Mouse (Mus musculus) thymus, postnatal 4 days (tissue): ENCODE measurements around the gene Rae1.

Experiments
- DNase-seq: peaks from one replicate; pipeline ENCODE4 v3.0.0; 2021

Gene Rae1

GRCm38 (mm10) chr2:172997748-172998147 lies 2.2 kb upstream of the Rae1 start:
- no peak for DNase-seq

- DNase-seq = no peak
These were observed 1.4 kb upstream of the Rae1 start for GRCm38 (mm10) chr2:172998478-172998877.

GRCm38 (mm10) chr2:173000285-173000652 lies 352 bp downstream of the Rae1 start:
- DNase-seq = no peak

GRCm38 (mm10) chr2:173000921-173001320 lies 1.0 kb downstream of the Rae1 start:
- no peak for DNase-seq

GRCm38 (mm10) chr2:173003737-173004136 lies 3.8 kb downstream of the Rae1 start:
- DNase-seq = no peak

GRCm38 (mm10) chr2:173010220-173010717 lies 10.4 kb downstream of the Rae1 start:
- DNase-seq = no peak

GRCm38 (mm10) chr2:173011440-173011839 lies 11.5 kb downstream of the Rae1 start:
- DNase-seq = no peak

GRCm38 (mm10) chr2:173014741-173015287 lies 14.9 kb downstream of the Rae1 start:
- DNase-seq = no peak

GRCm38 (mm10) chr2:173017940-173018339 lies 18.0 kb downstream of the Rae1 start:
- peak; percentile 56 for DNase-seq

GRCm38 (mm10) chr2:173018618-173019017 lies 18.7 kb downstream of the Rae1 start:
- peak; percentile 26 for DNase-seq

- DNase-seq = peak; percentile 64
These were observed 19.4 kb downstream of the Rae1 start for GRCm38 (mm10) chr2:173019322-173019721.

- peak; percentile 98 for DNase-seq
These were observed 19.9 kb downstream of the Rae1 start for GRCm38 (mm10) chr2:173019790-173020189.

GRCm38 (mm10) chr2:173020430-173020829 lies 20.5 kb downstream of the Rae1 start, which contains the start of gene Rbm38:
Gene Rbm38, plus strand, starts transcription at chr2:173020498.
- peak; percentile 36 for DNase-seq

- peak; percentile 98 for DNase-seq
These were observed 21.7 kb downstream of the Rae1 start for GRCm38 (mm10) chr2:173021633-173022055.

GRCm38 (mm10) chr2:173022056-173022681 lies 22.3 kb downstream of the Rae1 start:
- peak; percentile 82 for DNase-seq

- DNase-seq = no peak
These were observed 22.9 kb downstream of the Rae1 start for GRCm38 (mm10) chr2:173022813-173023212.

- peak; percentile 49 for DNase-seq
These were observed 23.5 kb downstream of the Rae1 start for GRCm38 (mm10) chr2:173023371-173023851.

- peak; percentile 24 for DNase-seq
These were observed 24.0 kb downstream of the Rae1 start for GRCm38 (mm10) chr2:173023966-173024365.

GRCm38 (mm10) chr2:173024392-173024791 lies 24.5 kb downstream of the Rae1 start:
- peak; percentile 35 for DNase-seq

GRCm38 (mm10) chr2:173024938-173025337 lies 25.0 kb downstream of the Rae1 start:
- DNase-seq = peak; percentile 36

GRCm38 (mm10) chr2:173026286-173026685 lies 26.4 kb downstream of the Rae1 start:
- DNase-seq = no peak

GRCm38 (mm10) chr2:173026688-173027131 lies 26.8 kb downstream of the Rae1 start:
- peak; percentile 82 for DNase-seq

GRCm38 (mm10) chr2:173027169-173027823 lies 27.4 kb downstream of the Rae1 start:
- DNase-seq = peak; percentile 71
